13 mouse cellular contexts compared by ENCODE assay signal in the genomic region with DNA sequence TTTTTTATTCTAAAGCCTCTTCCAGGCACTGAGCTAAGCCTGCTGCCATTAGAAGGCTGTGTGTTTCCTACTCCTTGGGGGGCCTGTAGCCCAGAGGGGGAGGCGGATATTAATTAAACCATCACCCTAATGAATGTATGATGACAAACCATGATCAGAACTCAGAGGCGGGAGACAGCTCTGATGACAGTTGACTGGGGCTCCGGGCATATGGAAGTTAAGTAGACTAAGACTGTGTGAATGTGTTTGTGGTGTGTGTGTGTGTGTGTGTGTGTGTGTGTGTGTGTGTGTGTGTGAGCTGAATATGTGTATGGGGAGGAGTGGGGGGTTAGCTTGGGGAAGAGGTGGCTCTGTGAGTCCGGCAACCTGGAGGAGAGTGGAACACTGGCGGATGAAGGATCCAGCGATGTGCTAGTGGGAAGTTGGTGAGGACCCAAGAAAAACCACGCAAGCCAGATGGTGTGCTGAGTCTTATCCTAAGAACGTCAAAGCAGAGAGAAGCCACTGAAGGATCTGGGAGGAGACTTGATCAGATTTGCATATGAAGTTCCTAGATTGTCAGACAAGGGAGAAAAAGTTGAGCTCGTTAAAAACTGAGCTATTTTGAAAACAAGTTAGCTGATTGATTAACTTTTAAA.
DNase-seq lines count a peak whose midpoint lies in the region; TF ChIP-seq lines count a peak whose summit lies in the region.
"Had no signal": no experiment of that assay in that cellular context is flagged by ENCODE, and none has a peak within 500 bp of the region (broad histone marks: within the 10 kb centered on the region; RNA-seq: fewer than 3 reads in every experiment).

No protein-coding gene starts in this region.

- no peak for TF ChIP-seq CTCF in left cerebral cortex, adult 2 months (IDR thresholded peaks at IDR 0.05)

- intact Hi-C loops in left cerebral cortex, adult 2 months (cut with DNase I), result loop anchor here (2.0 to 10.0 kb wide), 6 partner anchors 33 to 1989 kb away; no protein-coding TSS in a partner anchor

- H3K27ac ChIP-seq in left cerebral cortex, adult 2 months, result 0 out of 2 replicates have a peak overlapping the region, but pooled peaks have one; percentile 32
- H3K27ac ChIP-seq: limb, embryonic 13.5 days; midbrain, embryonic 12.5 days had no signal

- no peak overlapping the region for H3K4me3 ChIP-seq in left cerebral cortex, adult 2 months
- H3K4me3 ChIP-seq: limb, embryonic 13.5 days; midbrain, embryonic 12.5 days had no signal

- peak; percentile 66 to 78 for DNase-seq in layer of hippocampus, adult 18-20 months (ENCODE audit: low spot score in 2 of 2)
- DNase-seq in layer of hippocampus, postnatal 25 days (ENCODE audit: extremely low spot score in 1 of 2, low spot score in 1 of 2), result no peak
- DNase-seq in frontal cortex, postnatal 10 days (ENCODE audit: low spot score in 2 of 2), result peak; percentile 56 to 57
- peak; percentile 49 to 76 for DNase-seq in left cerebral cortex, adult 2 months (ENCODE audit: extremely low spot score in 1 of 2, low spot score in 2 of 2)
- peak; percentile 67 to 83 for DNase-seq in right cerebral cortex, postnatal 36 days (ENCODE audit: low spot score in 2 of 2)
- no peak for DNase-seq in adrenal gland, adult (ENCODE audit: inconsistent age in 2 of 2, low spot score in 1 of 2)
- DNase-seq in ovary, postnatal 10 days (ENCODE audit: low spot score), result no peak
- DNase-seq: adrenal gland, adult 2 months; cerebellum, adult 9-10 months; lung, embryonic 14.5 days; thymus, postnatal 36 days had no signal

Comparison
In these comparisons a context has a peak if more than half of its experiments do, and no peak if none do; other contexts are left out.
1. DNase-seq: peak in layer of hippocampus, adult 18-20 months (2 of 2), frontal cortex, postnatal 10 days (2 of 2), left cerebral cortex, adult 2 months (2 of 2) and right cerebral cortex, postnatal 36 days (2 of 2); none in layer of hippocampus, postnatal 25 days (0 of 2), adrenal gland, adult (0 of 2) and ovary, postnatal 10 days (single experiment).